Mouse (Mus musculus) cortical plate, adult 2 months (tissue): ENCODE measurements around the gene Pla2g5.
A peak's percentile ranks its signal among the peaks of the same experiment; 100 is the strongest.

ENCODE experiments used
- CTCF ChIP-seq: fragments of 200-500 bp; IDR thresholded peaks from 2 replicates; pipeline ENCODE4 v1.5.1; 2011; ENCODE audit warnings: mild to moderate bottlenecking, control low read depth, low read length; ENCODE audit not compliant: insufficient read depth; ENCODE audit errors: extremely low read depth
- POLR2A ChIP-seq: fragments of 200-500 bp; IDR thresholded peaks from 2 replicates; pipeline ENCODE4 v1.6.1; 2011; ENCODE audit warnings: mild to moderate bottlenecking, low read length, control low read depth; ENCODE audit not compliant: insufficient read depth; ENCODE audit errors: extremely low read depth

- TF ChIP-seq CTCF, result peak; percentile 57
- TF ChIP-seq POLR2A, result no peak
Measured at GRCm38 (mm10) chr4:138859245-138859644, 4.0 kb downstream of the Pla2g5 start.
